10 mouse cellular contexts compared by ENCODE assay signal in the genomic region with DNA sequence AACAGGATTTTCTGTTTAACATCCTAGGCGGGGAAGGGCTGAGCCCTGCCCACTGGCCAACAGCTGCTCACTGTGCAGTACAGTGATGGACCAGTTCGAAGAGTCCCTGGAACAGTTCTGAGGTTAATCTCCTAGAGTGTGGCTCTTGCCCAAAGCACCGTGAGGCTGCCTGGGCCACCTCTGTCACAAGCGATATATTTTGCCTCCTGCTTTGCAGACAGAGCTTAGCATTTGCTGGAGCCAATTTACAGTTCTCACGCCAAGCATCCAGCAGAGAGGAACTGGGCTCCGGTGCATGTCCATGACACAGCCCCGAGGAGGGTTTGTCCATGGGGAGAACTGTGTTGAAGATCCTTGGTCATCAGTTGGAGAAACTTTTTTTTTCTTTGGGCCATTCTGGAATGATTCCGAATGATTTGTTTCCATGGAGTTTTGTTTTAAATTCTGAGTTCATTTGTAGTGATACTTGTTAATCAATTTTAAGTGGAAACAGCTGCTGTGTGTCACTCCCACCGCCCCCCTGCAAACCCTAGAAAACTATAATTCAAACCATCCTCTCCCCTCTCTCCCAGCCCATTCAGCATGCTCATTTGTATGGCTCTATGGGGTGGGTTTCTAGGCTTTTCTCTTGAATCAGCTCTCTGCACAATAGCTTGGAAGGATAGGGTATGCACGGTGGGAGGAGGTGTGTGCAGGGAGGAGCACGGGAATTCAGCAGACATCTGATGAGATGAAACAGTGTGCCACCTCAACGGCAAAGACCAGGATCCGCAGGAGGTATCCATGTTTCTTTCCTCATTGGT.
DNase-seq lines count a peak whose midpoint lies in the region; ATAC-seq and TF ChIP-seq lines count a peak whose summit lies in the region.
"Had no signal": no experiment of that assay in that cellular context is flagged by ENCODE, and none has a peak within 500 bp of the region (broad histone marks: within the 10 kb centered on the region; RNA-seq: fewer than 3 reads in every experiment).

No protein-coding gene starts in this region.

- H3K27me3 ChIP-seq in lung, embryonic 16.5 days (ENCODE audit: control insufficient read depth, insufficient read depth, low read depth, low read length), result no peaks in the 10 kb centered on the region
- no peaks in the 10 kb centered on the region for H3K27me3 ChIP-seq in forebrain, embryonic 11.5 days (ENCODE audit: control insufficient read depth, insufficient read depth, low read length)
- no peaks in the 10 kb centered on the region for H3K27me3 ChIP-seq in hindbrain, postnatal 0 days (ENCODE audit: insufficient read depth, low read length)
- H3K27me3 ChIP-seq in neural tube, embryonic 15.5 days (replicated peaks), result no peaks in the 10 kb centered on the region

- peak overlapping the region; percentile 56; the same call in 1 of the 2 replicates for H3K27ac ChIP-seq in lung, embryonic 16.5 days (ENCODE audit: low read length)
- H3K27ac ChIP-seq in forebrain, embryonic 11.5 days (ENCODE audit: low read depth, low read length), result no peak overlapping the region
- no peak overlapping the region for H3K27ac ChIP-seq in hindbrain, postnatal 0 days
- no peak overlapping the region; the same call in 1 of the 2 replicates for H3K27ac ChIP-seq in neural tube, embryonic 15.5 days (replicated peaks)

- no peak overlapping the region for H3K4me3 ChIP-seq in lung, embryonic 16.5 days (ENCODE audit: low read length)
- no peak overlapping the region for H3K4me3 ChIP-seq in forebrain, embryonic 11.5 days (ENCODE audit: low read depth, low read length)
- no peak overlapping the region for H3K4me3 ChIP-seq in hindbrain, postnatal 0 days (ENCODE audit: low read length)
- H3K4me3 ChIP-seq in neural tube, embryonic 15.5 days (replicated peaks), result no peak overlapping the region

- H3K4me1 ChIP-seq in lung, embryonic 16.5 days (replicated peaks; ENCODE audit: control insufficient read depth, insufficient read depth, low read length), result peaks cover 16% of the 10 kb centered on the region
- H3K4me1 ChIP-seq in forebrain, embryonic 11.5 days (replicated peaks; ENCODE audit: control insufficient read depth, insufficient read depth, low read length), result no peaks in the 10 kb centered on the region; the same call in 1 of the 2 replicates
- H3K4me1 ChIP-seq in hindbrain, postnatal 0 days (ENCODE audit: insufficient read depth, low read length), result no peaks in the 10 kb centered on the region
- peaks cover 23% of the 10 kb centered on the region for H3K4me1 ChIP-seq in neural tube, embryonic 15.5 days

- no peak overlapping the region for H3K9ac ChIP-seq in lung, embryonic 16.5 days (ENCODE audit: low read length)
- no peak overlapping the region for H3K9ac ChIP-seq in forebrain, embryonic 11.5 days (ENCODE audit: low read length)
- no peak overlapping the region for H3K9ac ChIP-seq in hindbrain, postnatal 0 days (replicated peaks; ENCODE audit: low read length)
- H3K9ac ChIP-seq in neural tube, embryonic 15.5 days (replicated peaks), result no peak overlapping the region

- no peak overlapping the region for H3K4me2 ChIP-seq in lung, embryonic 16.5 days (ENCODE audit: low read depth, low read length)
- H3K4me2 ChIP-seq in forebrain, embryonic 11.5 days (ENCODE audit: low read depth, low read length, severe bottlenecking), result no peak overlapping the region
- no peak overlapping the region for H3K4me2 ChIP-seq in hindbrain, postnatal 0 days (ENCODE audit: low read depth, low read length)
- no peak overlapping the region for H3K4me2 ChIP-seq in neural tube, embryonic 15.5 days

- DNase-seq in lung, adult 18-20 months, result no peak
- DNase-seq in forebrain, embryonic 11.5 days (ENCODE audit: low spot score), result no peak
- DNase-seq in hindbrain, postnatal 0 days (ENCODE audit: low spot score), result peak; percentile 50
- no peak for DNase-seq in spleen, adult 18-20 months
- DNase-seq: cerebellum, adult 11 months; heart, postnatal 14 days had no signal

- WGBS in lung, embryonic 16.5 days, result 53% methylated on average over 13 of the region's 13 CpGs
- 46% methylated on average over 13 of the region's 13 CpGs for WGBS in forebrain, embryonic 11.5 days
- WGBS in hindbrain, postnatal 0 days, result 32% methylated on average over 13 of the region's 13 CpGs
- 46% methylated on average over 13 of the region's 13 CpGs for WGBS in neural tube, embryonic 15.5 days

- no peaks in the 10 kb centered on the region for H3K9me3 ChIP-seq in lung, embryonic 16.5 days (ENCODE audit: control insufficient read depth, low read length)
- no peaks in the 10 kb centered on the region for H3K9me3 ChIP-seq in forebrain, embryonic 11.5 days (ENCODE audit: control insufficient read depth, low read length)
- no peaks in the 10 kb centered on the region for H3K9me3 ChIP-seq in hindbrain, postnatal 0 days (ENCODE audit: low read length)
- no peaks in the 10 kb centered on the region for H3K9me3 ChIP-seq in neural tube, embryonic 15.5 days (replicated peaks)

- H3K36me3 ChIP-seq in lung, embryonic 16.5 days (ENCODE audit: control insufficient read depth, insufficient read depth, low read length), result no peaks in the 10 kb centered on the region
- no peaks in the 10 kb centered on the region for H3K36me3 ChIP-seq in forebrain, embryonic 11.5 days (ENCODE audit: control insufficient read depth, insufficient read depth, low read length)
- H3K36me3 ChIP-seq in hindbrain, postnatal 0 days (ENCODE audit: insufficient read depth, low read length), result no peaks in the 10 kb centered on the region
- no peaks in the 10 kb centered on the region for H3K36me3 ChIP-seq in neural tube, embryonic 15.5 days
- H3K36me3 ChIP-seq: G1E had no signal

- no peak for TF ChIP-seq CTCF in hindbrain, postnatal 0 days (IDR thresholded peaks at IDR 0.05; ENCODE audit: low read depth)

- peak; percentile 65 for ATAC-seq in lung, embryonic 16.5 days (ENCODE audit: low read depth)
- peak; percentile 61 for ATAC-seq in forebrain, embryonic 11.5 days (replicated peaks; ENCODE audit: low FRiP score)
- ATAC-seq in hindbrain, postnatal 0 days, result peak; percentile 67
- ATAC-seq in neural tube, embryonic 15.5 days (ENCODE audit: low FRiP score), result peak; percentile 46
- ATAC-seq in cerebellum, adult (ENCODE audit: insufficient number of reproducible peaks, low FRiP score, low TSS enrichment), result no peak
